Mouse (Mus musculus): ENCODE measurements around the gene Zmiz2.
"Not testable (repeated sequence)": the region's sequence is repeated elsewhere in the genome, so short reads cannot be mapped to it uniquely, and the experiment has no call there.

The Zmiz2 gene

GRCm38 (mm10) chr11:6388726-6389413, at the start of gene Zmiz2:
Gene Zmiz2 (plus strand): TSS chr11:6389074.
- DNase-seq, result peak; percentile 95

- DNase-seq, result no peak
These were observed 42.9 kb upstream of the Zmiz2 start for GRCm38 (mm10) chr11:6345956-6346355.

GRCm38 (mm10) chr11:6346966-6347365, 41.9 kb upstream of the Zmiz2 start:
- no peak for DNase-seq

- no peak for DNase-seq
These were observed 40.1 kb upstream of the Zmiz2 start for GRCm38 (mm10) chr11:6348681-6349200.

GRCm38 (mm10) chr11:6349586-6349985, 39.3 kb upstream of the Zmiz2 start:
- no peak for DNase-seq

GRCm38 (mm10) chr11:6355106-6355505, 33.8 kb upstream of the Zmiz2 start:
- DNase-seq, result no peak

GRCm38 (mm10) chr11:6364581-6365275, 24.1 kb upstream of the Zmiz2 start:
- no peak for DNase-seq

- peak; percentile 80 for DNase-seq
These were observed 23.0 kb upstream of the Zmiz2 start for GRCm38 (mm10) chr11:6365885-6366284.

GRCm38 (mm10) chr11:6366434-6366833, 22.4 kb upstream of the Zmiz2 start:
- no peak for DNase-seq

- no peak for DNase-seq
These were observed 21.7 kb upstream of the Zmiz2 start for GRCm38 (mm10) chr11:6367156-6367555.

- not testable (repeated sequence) for DNase-seq
These were observed 20.9 kb upstream of the Zmiz2 start for GRCm38 (mm10) chr11:6367986-6368385.

- DNase-seq, result no peak
These were observed 17.3 kb upstream of the Zmiz2 start for GRCm38 (mm10) chr11:6371376-6372155.

- DNase-seq, result no peak
These were observed 16.1 kb upstream of the Zmiz2 start for GRCm38 (mm10) chr11:6372784-6373183.

- no peak for DNase-seq
These were observed 8.0 kb upstream of the Zmiz2 start for GRCm38 (mm10) chr11:6380916-6381315.

- no peak for DNase-seq
These were observed 648 bp upstream of the Zmiz2 start for GRCm38 (mm10) chr11:6388126-6388725.

- peak; percentile 13 for DNase-seq
These were observed 628 bp downstream of the Zmiz2 start for GRCm38 (mm10) chr11:6389483-6389921.

GRCm38 (mm10) chr11:6390376-6391053, 1.6 kb downstream of the Zmiz2 start:
- DNase-seq, result no peak

GRCm38 (mm10) chr11:6391516-6392276, 2.8 kb downstream of the Zmiz2 start:
- no peak for DNase-seq

- no peak for DNase-seq
These were observed 4.0 kb downstream of the Zmiz2 start for GRCm38 (mm10) chr11:6392857-6393256.

GRCm38 (mm10) chr11:6393866-6394265, 5.0 kb downstream of the Zmiz2 start:
- DNase-seq, result no peak

GRCm38 (mm10) chr11:6395565-6395964, 6.7 kb downstream of the Zmiz2 start:
- DNase-seq, result no peak

GRCm38 (mm10) chr11:6398141-6398540, 9.3 kb downstream of the Zmiz2 start:
- DNase-seq, result no peak

Measured in lung, postnatal 14 days (tissue).